Mouse (Mus musculus) midbrain, embryonic 13.5 days (tissue): ENCODE results near the gene Spryd3. TPM values are rescaled to one million over a fixed set of nuclear protein-coding genes. Genes with fewer than 3 reads are reported as not detected.
"Not testable (repeated sequence)": the region's sequence is repeated elsewhere in the genome, so short reads cannot be mapped to it uniquely, and the experiment has no call there.

ENCODE experiments used
- ATAC-seq: fragments of 200-750 bp; cut with Nextera tagmentation; 2 replicates; pipeline ENCODE4 v1.8.0; 2017; ENCODE audit warnings: mild to moderate bottlenecking, moderate TSS enrichment, moderate library complexity
- H3K27ac ChIP-seq: fragments of 300-500 bp; sonication (generic); 2 replicates; pipeline ENCODE4 v1.5.1; 2015; ENCODE audit warnings: inconsistent platforms, mild to moderate bottlenecking, moderate library complexity
- H3K27me3 ChIP-seq: fragments of 300-500 bp; sonication (generic); 2 replicates; pipeline ENCODE4 v1.6.1; 2015; ENCODE audit warnings: mild to moderate bottlenecking, inconsistent platforms
- H3K36me3 ChIP-seq: fragments of 300-500 bp; sonication (generic); 2 replicates; pipeline ENCODE4 v1.6.1; 2015; ENCODE audit warnings: mild to moderate bottlenecking, inconsistent platforms
- H3K4me1 ChIP-seq: fragments of 300-500 bp; sonication (generic); replicated peaks from 2 replicates; pipeline ENCODE4 v1.6.1; 2015; ENCODE audit warnings: inconsistent platforms
- H3K4me2 ChIP-seq: fragments of 300-500 bp; sonication (generic); replicated peaks from 2 replicates; pipeline ENCODE4 v1.6.1; 2015; ENCODE audit warnings: moderate library complexity, mild to moderate bottlenecking, inconsistent platforms
- H3K4me3 ChIP-seq: fragments of 300-500 bp; sonication (generic); replicated peaks from 2 replicates; pipeline ENCODE4 v1.5.1; 2015; ENCODE audit warnings: mild to moderate bottlenecking, inconsistent platforms
- H3K9ac ChIP-seq: fragments of 300-500 bp; sonication (generic); replicated peaks from 2 replicates; pipeline ENCODE4 v1.6.1; 2015; ENCODE audit warnings: mild to moderate bottlenecking, inconsistent platforms
- H3K9me3 ChIP-seq: fragments of 300-500 bp; sonication (generic); 2 replicates; pipeline ENCODE4 v1.6.1; 2016; ENCODE audit warnings: mild to moderate bottlenecking, inconsistent platforms
- WGBS: fragments of 180-500 bp; shearing (Covaris S2); methylation state at CpG from one replicate; pipeline ENCODE4 v1.1.7; 2015; 5-methylcytosine and 5-hydroxymethylcytosine counted together
- polyA plus RNA-seq: library from polyadenylated mRNA; unstranded; fragments of >200 nt; fragmentation: Nextera tagmentation; extraction: Ambion mirVana; gene quantifications from 2 replicates; pipeline ENCODE4 v1.2.1, GENCODE M21; 2015

The Spryd3 gene
- polyA plus RNA-seq, 1 experiment from 2014 or later = 38.5 TPM

GRCm38 (mm10) chr15:102165468-102166100 is 29.6 kb upstream of the Spryd3 start:
- Histone ChIP-seq H3K4me1 (no peaks in the 10 kb centered on the region), H3K4me3 (no peak overlapping the region), H3K36me3 (no peaks in the 10 kb centered on the region), H3K27ac (no peak overlapping the region), H3K4me2 (no peak overlapping the region), H3K27me3 (no peaks in the 10 kb centered on the region), H3K9ac (no peak overlapping the region), H3K9me3 (no peaks in the 10 kb centered on the region; the same call in 1 of the 2 replicates)
- 53% methylated on average over 6 of the region's 6 CpGs for whole genome bisulfite sequencing
- no peak for ATAC-seq

DNA sequence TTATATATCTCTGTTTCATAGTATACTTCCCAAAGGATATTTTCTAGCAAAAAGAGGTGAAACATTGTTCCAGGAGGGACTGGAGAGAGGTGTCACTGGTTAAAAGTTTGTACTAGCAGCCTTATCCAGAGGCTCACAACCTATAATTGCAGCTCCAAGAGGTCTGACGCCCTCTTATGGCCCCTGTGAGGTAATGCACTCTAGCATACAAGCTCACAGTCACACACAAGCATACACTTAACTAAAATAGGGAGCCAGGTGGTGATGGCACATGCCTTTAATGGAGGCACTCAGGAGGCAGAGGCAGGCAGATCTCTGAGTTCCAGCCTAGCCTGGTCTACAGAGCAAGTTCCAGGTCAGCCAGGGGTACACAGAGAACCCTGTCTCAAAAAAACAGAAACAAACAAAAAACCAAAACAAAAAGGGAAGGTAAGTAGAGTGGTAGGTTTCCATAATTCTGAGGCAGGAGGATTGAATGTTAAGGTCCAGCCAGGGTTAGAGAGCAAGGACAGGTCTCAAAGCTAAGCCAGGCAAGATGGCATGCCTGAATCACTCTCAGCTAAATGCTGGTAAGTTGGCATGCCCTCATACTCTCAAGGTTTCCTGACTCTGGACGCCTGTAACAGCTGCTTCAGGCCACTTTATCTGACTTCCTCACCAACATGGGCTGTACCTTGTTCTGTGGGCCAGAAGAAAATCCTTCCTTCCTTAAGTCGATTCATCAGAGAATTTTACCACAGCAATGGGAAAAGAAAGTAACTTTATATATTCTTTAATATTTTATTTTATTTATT is 28.1 kb upstream of the Spryd3 start:
- 68% methylated on average over 3 of the region's 3 CpGs for WGBS
- H3K4me3 ChIP-seq = no peak overlapping the region
- H3K4me1 ChIP-seq = no peaks in the 10 kb centered on the region
- no peak overlapping the region for H3K9ac ChIP-seq
- H3K9me3 ChIP-seq = no peaks in the 10 kb centered on the region; the same call in 1 of the 2 replicates
- no peaks in the 10 kb centered on the region for H3K27me3 ChIP-seq
- no peak for ATAC-seq
- H3K36me3 ChIP-seq = no peaks in the 10 kb centered on the region
- no peak overlapping the region for H3K4me2 ChIP-seq
- no peak overlapping the region for H3K27ac ChIP-seq

DNA sequence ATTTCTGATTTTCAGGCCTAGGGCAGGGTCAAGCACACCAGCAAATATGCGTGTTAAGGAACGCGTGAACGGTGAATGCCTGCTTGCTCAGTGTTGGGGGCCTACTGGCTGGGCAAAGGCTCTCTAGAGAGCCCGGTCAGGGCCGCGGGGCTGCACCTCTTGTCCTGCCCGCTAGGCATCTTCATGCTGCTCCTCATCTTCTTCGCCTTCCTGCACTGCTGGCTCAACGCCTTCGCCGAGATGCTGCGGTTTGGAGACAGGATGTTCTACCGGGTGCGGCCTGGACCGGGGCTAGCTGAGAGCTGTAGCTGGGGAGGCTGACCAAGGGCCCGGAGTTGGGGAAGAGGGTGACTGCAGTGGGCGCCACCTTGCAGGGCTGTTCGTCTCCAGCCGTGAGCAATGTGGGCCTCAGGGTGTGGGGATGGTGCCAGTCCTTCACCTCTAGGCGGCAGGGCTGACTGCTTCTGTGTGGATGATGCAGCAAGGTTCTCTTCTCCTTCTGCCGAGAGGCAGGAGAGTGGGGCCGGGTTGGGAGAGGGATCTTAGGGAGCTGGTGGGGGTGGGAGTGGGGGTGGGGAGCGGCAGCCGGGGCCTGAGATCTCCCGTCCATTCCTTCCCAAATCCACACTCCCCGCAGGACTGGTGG is 24.5 kb upstream of the Spryd3 start:
- 61% methylated on average over 27 of the region's 27 CpGs for WGBS
- Histone ChIP-seq H3K27me3 (no peaks in the 10 kb centered on the region), H3K36me3 (no peaks in the 10 kb centered on the region), H3K9ac (no peak overlapping the region), H3K27ac (no peak overlapping the region), H3K9me3 (no peaks in the 10 kb centered on the region; the same call in 1 of the 2 replicates), H3K4me2 (no peak overlapping the region), H3K4me3 (no peak overlapping the region), H3K4me1 (peaks cover 13% of the 10 kb centered on the region)
- no peak for ATAC-seq

- H3K4me1 ChIP-seq = peaks cover 13% of the 10 kb centered on the region
- no peaks in the 10 kb centered on the region for H3K36me3 ChIP-seq
- peak overlapping the region; percentile 15; the same call in 1 of the 2 replicates for H3K4me2 ChIP-seq
- no peak overlapping the region for H3K4me3 ChIP-seq
- no peaks in the 10 kb centered on the region for H3K27me3 ChIP-seq
- no peak overlapping the region for H3K27ac ChIP-seq
- H3K9me3 ChIP-seq = no peaks in the 10 kb centered on the region; the same call in 1 of the 2 replicates
- ATAC-seq = peak; percentile 75
- whole genome bisulfite sequencing = 23% methylated on average over 20 of the region's 20 CpGs
- H3K9ac ChIP-seq = 0 out of 2 replicates have a peak overlapping the region, but pooled peaks have one; percentile 19
Measured at GRCm38 (mm10) chr15:102156836-102157235, 20.8 kb upstream of the Spryd3 start.

GRCm38 (mm10) chr15:102155006-102155405 is 19.0 kb upstream of the Spryd3 start:
- not testable (repeated sequence) for H3K36me3 ChIP-seq, ATAC-seq, H3K9ac ChIP-seq, H3K27me3 ChIP-seq, H3K27ac ChIP-seq, H3K9me3 ChIP-seq, H3K4me2 ChIP-seq, H3K4me3 ChIP-seq
- 91% methylated on average over 6 of the region's 6 CpGs for WGBS
- H3K4me1 ChIP-seq = peaks cover 13% of the 10 kb centered on the region

- no peak overlapping the region for H3K4me2 ChIP-seq
- H3K4me1 ChIP-seq = peaks cover 11% of the 10 kb centered on the region
- no peaks in the 10 kb centered on the region for H3K36me3 ChIP-seq
- ATAC-seq = no peak
- no peaks in the 10 kb centered on the region for H3K9me3 ChIP-seq
- no peaks in the 10 kb centered on the region for H3K27me3 ChIP-seq
- H3K27ac ChIP-seq = no peak overlapping the region
- 29% methylated on average over 4 of the region's 4 CpGs for WGBS
- H3K4me3 ChIP-seq = no peak overlapping the region
- no peak overlapping the region for H3K9ac ChIP-seq
Measured at GRCm38 (mm10) chr15:102152646-102153045, 16.6 kb upstream of the Spryd3 start.

- peaks cover 7% of the 10 kb centered on the region for H3K27me3 ChIP-seq
- no peaks in the 10 kb centered on the region for H3K4me1 ChIP-seq
- H3K36me3 ChIP-seq = no peaks in the 10 kb centered on the region
- H3K9ac ChIP-seq = no peak within 1 kb of the TSS
- H3K27ac ChIP-seq = no peak within 1 kb of the TSS
- no peak within 1 kb of the TSS for H3K4me3 ChIP-seq
- 60% methylated on average over 20 of the region's 20 CpGs for WGBS
- H3K9me3 ChIP-seq = no peaks in the 10 kb centered on the region
- no peak for ATAC-seq
- no peak within 1 kb of the TSS for H3K4me2 ChIP-seq
Measured at GRCm38 (mm10) chr15:102150301-102151135, 14.5 kb upstream of the Spryd3 start, which contains the start of gene Soat2. Gene Soat2, plus strand, starts transcription at chr15:102150526.

- 57% methylated on average over 4 of the region's 4 CpGs for WGBS
- no peak overlapping the region for H3K4me2 ChIP-seq
- ATAC-seq = no peak
Measured at GRCm38 (mm10) chr15:102149561-102149960, 13.5 kb upstream of the Spryd3 start.

GRCm38 (mm10) chr15:102147674-102148402 is 11.8 kb upstream of the Spryd3 start:
- WGBS = 73% methylated on average over 16 of the region's 16 CpGs
- H3K27me3 ChIP-seq = peaks cover 31% of the 10 kb centered on the region
- H3K27ac ChIP-seq = no peak overlapping the region
- no peak overlapping the region for H3K9ac ChIP-seq
- no peak overlapping the region for H3K4me3 ChIP-seq
- ATAC-seq = no peak
- no peak overlapping the region for H3K4me2 ChIP-seq
- peaks cover 7% of the 10 kb centered on the region for H3K4me1 ChIP-seq
- no peaks in the 10 kb centered on the region for H3K9me3 ChIP-seq
- no peaks in the 10 kb centered on the region for H3K36me3 ChIP-seq

More at GRCm38 (mm10) chr15:102149561-102149960, 13.5 kb upstream of the Spryd3 start:
- Histone ChIP-seq H3K27ac (no peak overlapping the region), H3K4me1 (peaks cover 1% of the 10 kb centered on the region), H3K9me3 (no peaks in the 10 kb centered on the region), H3K4me3 (no peak overlapping the region), H3K9ac (no peak overlapping the region), H3K27me3 (peaks cover 17% of the 10 kb centered on the region), H3K36me3 (no peaks in the 10 kb centered on the region)

GRCm38 (mm10) chr15:102146882-102147281 is 10.8 kb upstream of the Spryd3 start:
- Histone ChIP-seq H3K27ac (no peak overlapping the region), H3K36me3 (no peaks in the 10 kb centered on the region), H3K4me3 (no peak overlapping the region), H3K27me3 (peaks cover 38% of the 10 kb centered on the region), H3K4me1 (peaks cover 7% of the 10 kb centered on the region), H3K9ac (no peak overlapping the region), H3K4me2 (no peak overlapping the region), H3K9me3 (no peaks in the 10 kb centered on the region)
- ATAC-seq = no peak
- WGBS = 9% methylated on average over 1 of the region's 1 CpGs

- H3K4me1 ChIP-seq = peaks cover 7% of the 10 kb centered on the region
- peaks cover 44% of the 10 kb centered on the region for H3K27me3 ChIP-seq
- no peak overlapping the region for H3K4me2 ChIP-seq
- H3K9me3 ChIP-seq = no peaks in the 10 kb centered on the region
- WGBS = 88% methylated on average over 5 of the region's 5 CpGs
- no peak overlapping the region for H3K27ac ChIP-seq
- ATAC-seq = no peak
- H3K9ac ChIP-seq = no peak overlapping the region
- H3K36me3 ChIP-seq = no peaks in the 10 kb centered on the region
- H3K4me3 ChIP-seq = no peak overlapping the region
Measured at GRCm38 (mm10) chr15:102146089-102146488, 10.1 kb upstream of the Spryd3 start.
